Mouse (Mus musculus): ENCODE measurements around the gene Atp7a. TPM values are rescaled to one million over a fixed set of nuclear protein-coding genes. Genes with fewer than 3 reads are reported as not detected.

Atp7a gene
- polyA plus RNA-seq, 2 experiments, result 2.3 to 7.8 TPM

DNA sequence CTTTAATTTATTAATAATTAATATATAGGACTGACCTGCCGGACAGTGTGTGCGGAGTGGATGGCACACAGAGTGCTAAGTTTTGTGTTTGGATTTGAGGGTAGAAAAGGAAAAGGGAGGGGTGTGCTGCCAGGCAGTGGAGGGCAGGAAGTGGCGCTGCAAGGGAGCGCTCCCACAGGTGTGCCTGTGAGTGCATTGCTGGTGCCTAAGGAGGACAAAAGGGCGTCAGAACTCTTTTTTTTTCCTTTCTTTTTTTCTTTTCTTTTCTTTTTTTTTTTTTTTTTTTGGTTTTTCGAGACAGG lies 144.7 kb downstream of the Atp7a start:
- no peak overlapping the region for H3K27ac ChIP-seq
- WGBS (ENCODE audit: insufficient replicate concordance), result 37% methylated on average over 5 of the region's 6 CpGs
- ATAC-seq (ENCODE audit: insufficient read depth) (peak; percentile 26; the same call in 1 of the 2 replicates), DNase-seq (ENCODE audit: low read depth in 3 of 3, low spot score in 3 of 3) (no peak)
- peak overlapping the region; percentile 56 for H3K4me2 ChIP-seq (ENCODE audit: low read depth)
- H3K4me1 ChIP-seq (replicated peaks; ENCODE audit: control insufficient read depth in 2 of 2, insufficient read depth in 2 of 2, low read length in 1 of 2), result no peaks in the 10 kb centered on the region
- H3K9ac ChIP-seq (replicated peaks), result no peak overlapping the region; the same call in 1 of the 2 replicates
- H3K36me3 ChIP-seq (replicated peaks; ENCODE audit: control insufficient read depth, insufficient read depth, low read depth), result no peaks in the 10 kb centered on the region
- H3K4me3 ChIP-seq (ENCODE audit: insufficient read depth in 1 of 2, low read depth in 2 of 2, low read length in 2 of 2), result peak overlapping the region in 1 of 2 experiments; percentile 32; a peak in 1 of 4 replicates
- TF ChIP-seq EP300 (IDR thresholded peaks at IDR 0.05; ENCODE audit: low read depth), result no peak
- no peak for TF ChIP-seq CTCF (IDR thresholded peaks at IDR 0.05; ENCODE audit: low read depth)
- H3K27me3 ChIP-seq (ENCODE audit: control insufficient read depth, insufficient read depth, low read length), result no peaks in the 10 kb centered on the region
- no peaks in the 10 kb centered on the region for H3K9me3 ChIP-seq (ENCODE audit: control insufficient read depth, low read length)

Other genes with a start within 250 kb of the Atp7a start
- 13.3 and 16.7 TPM in 2 replicates for gene Atrx, start 97.9 kb upstream of the Atp7a start, polyA plus RNA-seq (2012; rRNA removed)
- gene Atrx, start 97.9 kb upstream of the Atp7a start, polyA plus RNA-seq (2014; fragmentation: Nextera tagmentation; extraction: Ambion mirVana), result 27.4 and 30.1 TPM in 2 replicates
- gene Magt1, start 15.4 kb upstream of the Atp7a start, polyA plus RNA-seq (2012; rRNA removed), result 6.5 and 9.2 TPM in 2 replicates
- 23.8 and 24.4 TPM in 2 replicates for gene Magt1, start 15.4 kb upstream of the Atp7a start, polyA plus RNA-seq (2014; fragmentation: Nextera tagmentation; extraction: Ambion mirVana)
- 222 and 281 TPM in 2 replicates for gene Cox7b, start 11.6 kb upstream of the Atp7a start, polyA plus RNA-seq (2012; rRNA removed)
- gene Cox7b, start 11.6 kb upstream of the Atp7a start, polyA plus RNA-seq (2014; fragmentation: Nextera tagmentation; extraction: Ambion mirVana), result 395 and 431 TPM in 2 replicates
- 0.28 and 0.51 TPM in 2 replicates for gene Tlr13, start 115.9 kb downstream of the Atp7a start, polyA plus RNA-seq (2012; rRNA removed)
- 0.57 and 1.4 TPM in 2 replicates for gene Tlr13, start 115.9 kb downstream of the Atp7a start, polyA plus RNA-seq (2014; fragmentation: Nextera tagmentation; extraction: Ambion mirVana)
- gene Pgk1, start 159.8 kb downstream of the Atp7a start, polyA plus RNA-seq (2012; rRNA removed), result 99.2 and 148 TPM in 2 replicates
- 133 and 153 TPM in 2 replicates for gene Pgk1, start 159.8 kb downstream of the Atp7a start, polyA plus RNA-seq (2014; fragmentation: Nextera tagmentation; extraction: Ambion mirVana)
- 2.7 and 3.3 TPM in 2 replicates for gene Taf9b, start 193.9 kb downstream of the Atp7a start, polyA plus RNA-seq (2012; rRNA removed)
- gene Taf9b, start 193.9 kb downstream of the Atp7a start, polyA plus RNA-seq (2014; fragmentation: Nextera tagmentation; extraction: Ambion mirVana), result 7.5 and 8.1 TPM in 2 replicates
- gene Fnd3c2, start 228.1 kb downstream of the Atp7a start, polyA plus RNA-seq (2012; rRNA removed), result not detected in 2 replicates
- gene Fnd3c2, start 228.1 kb downstream of the Atp7a start, polyA plus RNA-seq (2014; fragmentation: Nextera tagmentation; extraction: Ambion mirVana), result not detected in 2 replicates